Mouse (Mus musculus) MEL (cell line): ENCODE results near the gene Ube2i. TPM values are rescaled to one million over a fixed set of nuclear protein-coding genes. Genes with fewer than 3 reads are reported as not detected.

Source experiments
- DNase-seq: peaks from one replicate; pipeline ENCODE4 v3.0.0; 2011; ENCODE audit warnings: low read depth, low spot score
- H3K27ac ChIP-seq: 2 replicates; pipeline ENCODE4 v1.5.1; 2012; ENCODE audit warnings: low read depth, mild to moderate bottlenecking, control low read depth, low read length, moderate library complexity; ENCODE audit not compliant: control insufficient read depth
- H3K27me3 ChIP-seq, 2 experiments: fragments of 150-350 bp in 1 of 2; sonication (generic) in 1 of 2; 2 replicates each; pipeline ENCODE4 v1.6.1; 2012; ENCODE audit warnings: low read length in 2 of 2, mild to moderate bottlenecking in 2 of 2, improper control_type of control experiment in 1 of 2, moderate library complexity in 1 of 2; ENCODE audit not compliant: insufficient read depth in 2 of 2, control insufficient read depth in 1 of 2
- H3K36me3 ChIP-seq, 2 experiments: 2 replicates each; pipeline ENCODE4 v1.6.1; 2012 to 2014; ENCODE audit warnings: low read length in 2 of 2, improper control_type of control experiment in 1 of 2, inconsistent platforms in 1 of 2, mild to moderate bottlenecking in 1 of 2; ENCODE audit not compliant: insufficient read depth in 2 of 2, control insufficient read depth in 1 of 2
- H3K4me1 ChIP-seq, 2 experiments: fragments of 150-350 bp in 1 of 2; sonication (generic) in 1 of 2; 2 replicates each; pipeline ENCODE4 v1.6.1; 2012; ENCODE audit warnings: low read length in 2 of 2, improper control_type of control experiment in 1 of 2, mild to moderate bottlenecking in 1 of 2; ENCODE audit not compliant: insufficient read depth in 2 of 2, control insufficient read depth in 1 of 2
- H3K4me3 ChIP-seq, 2 experiments: fragments of 150-350 bp in 1 of 2; sonication (generic) in 1 of 2; 2 replicates each; pipeline ENCODE4 v1.5.1; 2012; ENCODE audit warnings: low read depth in 2 of 2, low read length in 2 of 2, mild to moderate bottlenecking in 2 of 2, moderate library complexity in 2 of 2, control low read depth in 1 of 2, improper control_type of control experiment in 1 of 2; ENCODE audit not compliant: control insufficient read depth in 1 of 2, insufficient read depth in 1 of 2
- H3K79me2 ChIP-seq: 2 replicates; pipeline ENCODE4 v1.6.1; 2012; ENCODE audit warnings: mild to moderate bottlenecking, low read length, moderate library complexity; ENCODE audit not compliant: control insufficient read depth, poor library complexity, insufficient read depth
- H3K9ac ChIP-seq: 2 replicates; pipeline ENCODE4 v1.6.1; 2012; ENCODE audit warnings: low read depth, mild to moderate bottlenecking, control low read depth, low read length, moderate library complexity; ENCODE audit not compliant: control insufficient read depth, poor library complexity, severe bottlenecking
- H3K9me3 ChIP-seq: fragments of 150-350 bp; sonication (generic); replicated peaks from 2 replicates; pipeline ENCODE4 v1.6.1; 2012; ENCODE audit warnings: mild to moderate bottlenecking, low read length, improper control_type of control experiment, moderate library complexity; ENCODE audit not compliant: insufficient read depth
- BHLHE40 ChIP-seq: IDR thresholded peaks from 2 replicates; pipeline ENCODE4 v1.6.1; 2012; ENCODE audit warnings: low read depth, mild to moderate bottlenecking, inconsistent platforms, low read length, improper control_type of control experiment, borderline replicate concordance
- CHD1 ChIP-seq: IDR thresholded peaks from 2 replicates; pipeline ENCODE4 v1.6.1; 2012; ENCODE audit warnings: low read depth, mild to moderate bottlenecking, inconsistent platforms, low read length, improper control_type of control experiment
- CTCF ChIP-seq, 3 experiments: IDR thresholded peaks in 2 of 3; conservative IDR thresholded peaks in 1 of 3; 2 replicates each; pipeline ENCODE4 v1.5.1; 2011 to 2012; ENCODE audit warnings: low read length in 3 of 3, low read depth in 2 of 3, mild to moderate bottlenecking in 2 of 3, improper control_type of control experiment in 1 of 3, inconsistent platforms in 1 of 3, mixed read lengths in 1 of 3, moderate library complexity in 1 of 3; ENCODE audit not compliant: control insufficient read depth in 1 of 3, insufficient read depth in 1 of 3, poor library complexity in 1 of 3, severe bottlenecking in 1 of 3
- E2F4 ChIP-seq: IDR thresholded peaks from 2 replicates; pipeline ENCODE4 v1.6.1; 2011; ENCODE audit warnings: low read depth, low read length, improper control_type of control experiment, borderline replicate concordance
- EP300 ChIP-seq, 2 experiments: IDR thresholded peaks; 2 replicates each; pipeline ENCODE4 v1.6.1; 2011; ENCODE audit warnings: improper control_type of control experiment in 2 of 2, low read length in 2 of 2, low read depth in 1 of 2, mild to moderate bottlenecking in 1 of 2
- GABPA ChIP-seq: IDR thresholded peaks from 2 replicates; pipeline ENCODE4 v1.6.1; 2012; ENCODE audit warnings: low read depth, mild to moderate bottlenecking, inconsistent platforms, low read length, improper control_type of control experiment, moderate library complexity
- HCFC1 ChIP-seq: IDR thresholded peaks from 2 replicates; pipeline ENCODE4 v1.6.1; 2012; ENCODE audit warnings: low read depth, mild to moderate bottlenecking, inconsistent platforms, low read length, improper control_type of control experiment, moderate library complexity
- JUND ChIP-seq: IDR thresholded peaks from 2 replicates; pipeline ENCODE4 v1.6.1; 2011; ENCODE audit warnings: low read depth, mild to moderate bottlenecking, improper control_type of control experiment, low read length
- KAT2A ChIP-seq: conservative IDR thresholded peaks from 2 replicates; pipeline ENCODE4 v1.6.1; 2012; ENCODE audit warnings: low read depth, low read length, improper control_type of control experiment, inconsistent platforms
- MAFK ChIP-seq: IDR thresholded peaks from 2 replicates; pipeline ENCODE4 v1.6.1; 2011; ENCODE audit warnings: low read depth, mild to moderate bottlenecking, low read length, improper control_type of control experiment, borderline replicate concordance
- MAZ ChIP-seq: IDR thresholded peaks from 2 replicates; pipeline ENCODE4 v1.6.1; 2012; ENCODE audit warnings: low read depth, mild to moderate bottlenecking, inconsistent platforms, low read length, improper control_type of control experiment
- MXI1 ChIP-seq: IDR thresholded peaks from 2 replicates; pipeline ENCODE4 v1.6.1; 2011; ENCODE audit warnings: mild to moderate bottlenecking, low read depth, low read length, improper control_type of control experiment
- MYB ChIP-seq: IDR thresholded peaks from 2 replicates; pipeline ENCODE4 v1.6.1; 2011; ENCODE audit warnings: mild to moderate bottlenecking, low read depth, low read length, improper control_type of control experiment
- MYC ChIP-seq: IDR thresholded peaks from 2 replicates; pipeline ENCODE4 v1.6.1; 2011; ENCODE audit warnings: low read depth, mild to moderate bottlenecking, low read length, improper control_type of control experiment, moderate library complexity
- NELFE ChIP-seq: IDR thresholded peaks from 2 replicates; pipeline ENCODE4 v1.6.1; 2011; ENCODE audit warnings: low read depth, low read length, improper control_type of control experiment
- NRF1 ChIP-seq: IDR thresholded peaks from 2 replicates; pipeline ENCODE4 v1.6.1; 2014; ENCODE audit warnings: low read depth, mild to moderate bottlenecking, inconsistent platforms, low read length, improper control_type of control experiment, moderate library complexity; ENCODE audit not compliant: poor library complexity, insufficient read depth, severe bottlenecking
- POLR2A ChIP-seq, 2 experiments: IDR thresholded peaks; 2 replicates each; pipeline ENCODE4 v1.6.1; 2011 to 2012; ENCODE audit warnings: low read length in 2 of 2, mild to moderate bottlenecking in 2 of 2, control low read depth in 1 of 2, improper control_type of control experiment in 1 of 2, low read depth in 1 of 2, moderate library complexity in 1 of 2; ENCODE audit not compliant: control insufficient read depth in 1 of 2, insufficient read depth in 1 of 2, poor library complexity in 1 of 2
- POLR2AphosphoS2 ChIP-seq: IDR thresholded peaks from 2 replicates; pipeline ENCODE4 v1.6.1; 2011; ENCODE audit warnings: low read length, improper control_type of control experiment
- RAD21 ChIP-seq: IDR thresholded peaks from 2 replicates; pipeline ENCODE4 v1.6.1; 2011; ENCODE audit warnings: mild to moderate bottlenecking, low read depth, low read length, improper control_type of control experiment
- RCOR1 ChIP-seq: IDR thresholded peaks from 2 replicates; pipeline ENCODE4 v1.6.1; 2012; ENCODE audit warnings: low read depth, mild to moderate bottlenecking, inconsistent platforms, low read length, improper control_type of control experiment
- SMC3 ChIP-seq: IDR thresholded peaks from 2 replicates; pipeline ENCODE4 v1.6.1; 2011; ENCODE audit warnings: low read depth, low read length, improper control_type of control experiment
- TAL1 ChIP-seq: IDR thresholded peaks from 2 replicates; pipeline ENCODE4 v1.6.1; 2012; ENCODE audit warnings: mild to moderate bottlenecking, inconsistent platforms, low read length, moderate library complexity, mixed read lengths
- UBTF ChIP-seq: IDR thresholded peaks from 2 replicates; pipeline ENCODE4 v1.6.1; 2012; ENCODE audit warnings: low read depth, mild to moderate bottlenecking, inconsistent platforms, low read length, improper control_type of control experiment, moderate library complexity, borderline replicate concordance; ENCODE audit not compliant: insufficient read depth
- USF1 ChIP-seq: IDR thresholded peaks from 2 replicates; pipeline ENCODE4 v1.6.1; 2014; ENCODE audit warnings: low read depth, mild to moderate bottlenecking, inconsistent platforms, low read length, improper control_type of control experiment, moderate library complexity
- USF2 ChIP-seq, 2 experiments: IDR thresholded peaks; 2 replicates each; pipeline ENCODE4 v1.6.1; 2011 to 2012; ENCODE audit warnings: improper control_type of control experiment in 2 of 2, low read length in 2 of 2, borderline replicate concordance in 1 of 2, inconsistent platforms in 1 of 2, low read depth in 1 of 2, mild to moderate bottlenecking in 1 of 2; ENCODE audit not compliant: insufficient read depth in 1 of 2
- ZC3H11A ChIP-seq: IDR thresholded peaks from 2 replicates; pipeline ENCODE4 v1.6.1; 2012; ENCODE audit warnings: low read depth, mild to moderate bottlenecking, inconsistent platforms, low read length, improper control_type of control experiment
- ZMIZ1 ChIP-seq: IDR thresholded peaks from 2 replicates; pipeline ENCODE4 v1.6.1; 2012; ENCODE audit warnings: low read depth, mild to moderate bottlenecking, inconsistent platforms, low read length, improper control_type of control experiment, moderate library complexity
- polyA plus RNA-seq, 2 experiments: library from polyadenylated mRNA; stranded (reverse) in 1 of 2; unstranded in 1 of 2; fragments of >175 nt in 1 of 2; fragments of >200 nt in 1 of 2; gene quantifications; 2 replicates each; pipeline versions ENCODE4 v1.2.1 to v1.2.4; 2012; ENCODE audit warnings: low replicate concordance in 2 of 2, low read depth in 1 of 2; ENCODE audit not compliant: insufficient read length in 2 of 2, insufficient read depth in 1 of 2, missing spikeins in 1 of 2
- total RNA-seq: library from RNA; depleted of rRNA; stranded (reverse); fragments of 300-350 nt; gene quantifications from 2 replicates; pipeline ENCODE4 v1.2.3, GENCODE M21; 2012

The Ube2i gene
- total and polyA plus RNA-seq, 3 experiments: 464 to 564 TPM; not detected in 1

- Histone ChIP-seq H3K27me3 (no peaks in the 10 kb centered on the region), H3K4me3 (no peak overlapping the region), H3K9ac (no peak overlapping the region), H3K79me2 (peaks cover 18% of the 10 kb centered on the region), H3K27ac (no peak overlapping the region), H3K9me3 (no peaks in the 10 kb centered on the region), H3K4me1 (peaks cover 0 to 4% of the 10 kb centered on the region in 2 experiments; a peak in 1 of 4 replicates), H3K36me3 (peaks cover 0 to 11% of the 10 kb centered on the region in 2 experiments; a peak in 2 of 4 replicates)
- no peak for TF ChIP-seq RCOR1
- peak; percentile 51; the same call in 1 of the 2 replicates for TF ChIP-seq MAZ
- no peak for TF ChIP-seq NRF1
- no peak for TF ChIP-seq UBTF
- TF ChIP-seq ZC3H11A: no peak
- no peak for TF ChIP-seq MAFK
- TF ChIP-seq MXI1: no peak
- TF ChIP-seq USF2 (IDR thresholded peaks at IDR 0.05; ENCODE audit: borderline replicate concordance in 1 of 2, insufficient read depth in 1 of 2, low read depth in 1 of 2, low read length in 2 of 2): no peak
- TF ChIP-seq POLR2AphosphoS2: no peak
- no peak for TF ChIP-seq HCFC1
- TF ChIP-seq CTCF (IDR thresholded peaks at IDR 0.05 in 2 of 3, conservative IDR thresholded peaks at IDR 0.05 in 1 of 3; ENCODE audit: control insufficient read depth in 1 of 3, insufficient read depth in 1 of 3, low read depth in 2 of 3, low read length in 3 of 3, poor library complexity in 1 of 3, severe bottlenecking in 1 of 3): peak; percentile 20 to 23 (median 20); a peak in 3 of 6 replicates
- TF ChIP-seq SMC3: no peak
- no peak for TF ChIP-seq KAT2A
- no peak for TF ChIP-seq NELFE
- TF ChIP-seq CHD1: no peak
- TF ChIP-seq MYC: no peak
- TF ChIP-seq TAL1: no peak
- DNase-seq: no peak
Observed at GRCm38 (mm10) chr17:25243131-25243780, 31.2 kb downstream of the Ube2i start.

GRCm38 (mm10) chr17:25239695-25240636, 34.5 kb downstream of the Ube2i start, which contains the start of the genes Gnptg and Tsr3:
TSS of gene Gnptg (minus strand) at chr17:25240124.
TSS of gene Tsr3 (plus strand) at chr17:25240170.
- H3K27ac ChIP-seq: peak within 1 kb of the TSS; percentile 69
- H3K4me1 ChIP-seq: peaks cover 0 to 4% of the 10 kb centered on the region in 2 experiments; a peak in 1 of 4 replicates
- H3K4me3 ChIP-seq: peak within 1 kb of the TSS; percentile 80 to 94
- DNase-seq: peak; percentile 94
- H3K27me3 ChIP-seq: no peaks in the 10 kb centered on the region
- peaks cover 0 to 11% of the 10 kb centered on the region in 2 experiments; a peak in 2 of 4 replicates for H3K36me3 ChIP-seq
- peak within 1 kb of the TSS; percentile 92 for H3K9ac ChIP-seq
- peaks cover 18% of the 10 kb centered on the region for H3K79me2 ChIP-seq
- H3K9me3 ChIP-seq: no peaks in the 10 kb centered on the region
- TF ChIP-seq GABPA (no peak), UBTF (no peak), POLR2A (IDR thresholded peaks at IDR 0.05; ENCODE audit: control insufficient read depth in 1 of 2, insufficient read depth in 1 of 2, low read depth in 1 of 2, low read length in 2 of 2, poor library complexity in 1 of 2) (peak; percentile 64 to 85), MYB (no peak), MYC (0 out of 2 replicates have a peak, but pooled peaks have one; percentile 56), EP300 (IDR thresholded peaks at IDR 0.05; ENCODE audit: low read depth in 1 of 2, low read length in 2 of 2) (no peak), SMC3 (no peak), ZMIZ1 (peak; percentile 59; the same call in 1 of the 2 replicates), RAD21 (no peak), CHD1 (no peak), TAL1 (no peak), BHLHE40 (peak; percentile 89), RCOR1 (no peak), MAFK (no peak), E2F4 (no peak), HCFC1 (peak; percentile 83), JUND (no peak), USF1 (peak; percentile 95)
